Mouse (Mus musculus): ENCODE measurements at regions not wholly inside any gene's neighbourhood (a gene's known extent, or its start where the extent isn't known, plus 50 kb on each side); places are given as distances from the start of the nearest gene placed in this dataset.

- Histone ChIP-seq H3K27ac (replicated peaks; ENCODE audit: insufficient read depth, low read depth, low read length) (no peak overlapping the region), H3K27me3 (ENCODE audit: control insufficient read depth, insufficient read depth, low read length) (no peaks in the 10 kb centered on the region), H3K4me3 (ENCODE audit: insufficient read depth, low read depth, low read length) (no peak overlapping the region), H3K4me1 (ENCODE audit: control insufficient read depth, insufficient read depth, low read length) (peaks cover 5% of the 10 kb centered on the region; the same call in 1 of the 2 replicates), H3K36me3 (ENCODE audit: control insufficient read depth, insufficient read depth, low read length) (no peaks in the 10 kb centered on the region), H3K79me2 (ENCODE audit: control insufficient read depth, insufficient read depth, low read length) (no peaks in the 10 kb centered on the region), H3K9ac (ENCODE audit: low read depth, low read length) (no peak overlapping the region)
- TF ChIP-seq POLR2A (IDR thresholded peaks at IDR 0.05; ENCODE audit: extremely low read depth, insufficient read depth, low read length) (no peak), CTCF (IDR thresholded peaks at IDR 0.05; ENCODE audit: low read depth, low read length) (no peak)
- WGBS, result 79% methylated on average over 5 of the region's 5 CpGs
- DNase-seq (ENCODE audit: extremely low read depth, low read depth, low spot score), result no peak
Measured at GRCm38 (mm10) chr1:138908860-138909259, 52.2 kb upstream of the 2310009B15Rik start.

- peaks cover 5% of the 10 kb centered on the region; the same call in 1 of the 2 replicates for H3K4me1 ChIP-seq (ENCODE audit: control insufficient read depth, insufficient read depth, low read length)
- no peaks in the 10 kb centered on the region for H3K36me3 ChIP-seq (ENCODE audit: control insufficient read depth, insufficient read depth, low read length)
- WGBS, result 55% methylated on average over 2 of the region's 2 CpGs
- no peaks in the 10 kb centered on the region for H3K79me2 ChIP-seq (ENCODE audit: control insufficient read depth, insufficient read depth, low read length)
- no peak for DNase-seq (ENCODE audit: extremely low read depth, low read depth, low spot score)
- H3K27ac ChIP-seq (replicated peaks; ENCODE audit: insufficient read depth, low read depth, low read length), result no peak overlapping the region
- H3K4me3 ChIP-seq (ENCODE audit: insufficient read depth, low read depth, low read length), result no peak overlapping the region
- no peak overlapping the region for H3K9ac ChIP-seq (ENCODE audit: low read depth, low read length)
- TF ChIP-seq CTCF (IDR thresholded peaks at IDR 0.05; ENCODE audit: low read depth, low read length), result no peak
- TF ChIP-seq POLR2A (IDR thresholded peaks at IDR 0.05; ENCODE audit: extremely low read depth, insufficient read depth, low read length), result no peak
- no peaks in the 10 kb centered on the region for H3K27me3 ChIP-seq (ENCODE audit: control insufficient read depth, insufficient read depth, low read length)
Measured at GRCm38 (mm10) chr1:138909654-138910053, 53.0 kb upstream of the 2310009B15Rik start.

- DNase-seq (ENCODE audit: extremely low read depth, low read depth, low spot score), result peak; percentile 92
- H3K4me3 ChIP-seq (ENCODE audit: insufficient read depth, low read depth, low read length), result peak overlapping the region; percentile 38; the same call in 1 of the 2 replicates
- H3K27ac ChIP-seq (replicated peaks; ENCODE audit: insufficient read depth, low read depth, low read length), result no peak overlapping the region
- no peaks in the 10 kb centered on the region for H3K79me2 ChIP-seq (ENCODE audit: control insufficient read depth, insufficient read depth, low read length)
- peaks cover 5% of the 10 kb centered on the region; the same call in 1 of the 2 replicates for H3K4me1 ChIP-seq (ENCODE audit: control insufficient read depth, insufficient read depth, low read length)
- H3K27me3 ChIP-seq (ENCODE audit: control insufficient read depth, insufficient read depth, low read length), result no peaks in the 10 kb centered on the region
- WGBS, result 4% methylated on average over 8 of the region's 8 CpGs
- TF ChIP-seq CTCF (IDR thresholded peaks at IDR 0.05; ENCODE audit: low read depth, low read length), result peak; percentile 22; the same call in 1 of the 2 replicates
- no peak for TF ChIP-seq POLR2A (IDR thresholded peaks at IDR 0.05; ENCODE audit: extremely low read depth, insufficient read depth, low read length)
- H3K36me3 ChIP-seq (ENCODE audit: control insufficient read depth, insufficient read depth, low read length), result no peaks in the 10 kb centered on the region
- no peak overlapping the region; the same call in 1 of the 2 replicates for H3K9ac ChIP-seq (ENCODE audit: low read depth, low read length)
Measured at GRCm38 (mm10) chr1:138912156-138912616, 51.0 kb upstream of the Dennd1b start.

GRCm38 (mm10) chr1:138912928-138913327 lies 50.3 kb upstream of the Dennd1b start:
- Histone ChIP-seq H3K27ac (replicated peaks; ENCODE audit: insufficient read depth, low read depth, low read length) (peak overlapping the region; percentile 89), H3K79me2 (ENCODE audit: control insufficient read depth, insufficient read depth, low read length) (no peaks in the 10 kb centered on the region), H3K4me1 (ENCODE audit: control insufficient read depth, insufficient read depth, low read length) (peaks cover 5% of the 10 kb centered on the region; the same call in 1 of the 2 replicates), H3K27me3 (ENCODE audit: control insufficient read depth, insufficient read depth, low read length) (no peaks in the 10 kb centered on the region), H3K4me3 (ENCODE audit: insufficient read depth, low read depth, low read length) (no peak overlapping the region), H3K36me3 (ENCODE audit: control insufficient read depth, insufficient read depth, low read length) (no peaks in the 10 kb centered on the region), H3K9ac (ENCODE audit: low read depth, low read length) (peak overlapping the region; percentile 74; the same call in 1 of the 2 replicates)
- WGBS, result 33% methylated on average over 5 of the region's 5 CpGs
- TF ChIP-seq POLR2A (IDR thresholded peaks at IDR 0.05; ENCODE audit: extremely low read depth, insufficient read depth, low read length) (no peak), CTCF (IDR thresholded peaks at IDR 0.05; ENCODE audit: low read depth, low read length) (no peak)
- peak; percentile 51 for DNase-seq (ENCODE audit: extremely low read depth, low read depth, low spot score)

- WGBS, result 30% methylated on average over 4 of the region's 4 CpGs
- no peaks in the 10 kb centered on the region for H3K36me3 ChIP-seq (ENCODE audit: control insufficient read depth, insufficient read depth, low read length)
- no peaks in the 10 kb centered on the region for H3K27me3 ChIP-seq (ENCODE audit: control insufficient read depth, insufficient read depth, low read length)
- peak overlapping the region; percentile 89; the same call in 1 of the 2 replicates for H3K27ac ChIP-seq (replicated peaks; ENCODE audit: insufficient read depth, low read depth, low read length)
- H3K4me1 ChIP-seq (ENCODE audit: control insufficient read depth, insufficient read depth, low read length), result peaks cover 5% of the 10 kb centered on the region; the same call in 1 of the 2 replicates
- H3K4me3 ChIP-seq (ENCODE audit: insufficient read depth, low read depth, low read length), result no peak overlapping the region
- H3K9ac ChIP-seq (ENCODE audit: low read depth, low read length), result no peak overlapping the region
- H3K79me2 ChIP-seq (ENCODE audit: control insufficient read depth, insufficient read depth, low read length), result no peaks in the 10 kb centered on the region
- no peak for TF ChIP-seq POLR2A (IDR thresholded peaks at IDR 0.05; ENCODE audit: extremely low read depth, insufficient read depth, low read length)
- TF ChIP-seq CTCF (IDR thresholded peaks at IDR 0.05; ENCODE audit: low read depth, low read length), result no peak
- peak; percentile 66 for DNase-seq (ENCODE audit: extremely low read depth, low read depth, low spot score)
Measured at GRCm38 (mm10) chr1:138913428-138913827, 49.8 kb upstream of the Dennd1b start.
